Mouse (Mus musculus) limb, embryonic 14.5 days (tissue): ENCODE results near the gene Fmnl1. TPM values are rescaled to one million over a fixed set of nuclear protein-coding genes. Genes with fewer than 3 reads are reported as not detected.

Experiments used
- ATAC-seq: fragments of 200-750 bp; cut with Nextera tagmentation; 2 replicates; pipeline ENCODE4 v1.8.0; 2017; ENCODE audit warnings: low read depth, moderate number of reproducible peaks, moderate TSS enrichment; ENCODE audit not compliant: low FRiP score
- DNase-seq: peaks from one replicate; pipeline ENCODE4 v3.0.0-alpha.2; 2015; ENCODE audit warnings: low spot score
- H3K27ac ChIP-seq: fragments of 300-500 bp; sonication (generic); replicated peaks from 2 replicates; pipeline ENCODE4 v1.5.1; 2014; ENCODE audit warnings: low read depth, mild to moderate bottlenecking, low read length, moderate library complexity, mixed read lengths
- H3K27me3 ChIP-seq: fragments of 300-500 bp; sonication (generic); 2 replicates; pipeline ENCODE4 v1.6.1; 2014; ENCODE audit warnings: low read length, mixed read lengths; ENCODE audit not compliant: control insufficient read depth, insufficient read depth
- H3K36me3 ChIP-seq: fragments of 300-500 bp; sonication (generic); 2 replicates; pipeline ENCODE4 v1.6.1; 2014; ENCODE audit warnings: mild to moderate bottlenecking, low read length, moderate library complexity, mixed read lengths; ENCODE audit not compliant: control insufficient read depth, insufficient read depth
- H3K4me1 ChIP-seq: fragments of 300-500 bp; sonication (generic); 2 replicates; pipeline ENCODE4 v1.6.1; 2014; ENCODE audit warnings: antibody characterized with exemption, low read length, mixed read lengths; ENCODE audit not compliant: control insufficient read depth, insufficient read depth
- H3K4me2 ChIP-seq: fragments of 300-500 bp; sonication (generic); replicated peaks from 2 replicates; pipeline ENCODE4 v1.6.1; 2014; ENCODE audit warnings: low read depth, mild to moderate bottlenecking, low read length, moderate library complexity; ENCODE audit not compliant: severe bottlenecking
- H3K4me3 ChIP-seq: fragments of 300-500 bp; sonication (generic); replicated peaks from 2 replicates; pipeline ENCODE4 v1.5.1; 2014; ENCODE audit warnings: low read length
- H3K9ac ChIP-seq: fragments of 300-500 bp; sonication (generic); 2 replicates; pipeline ENCODE4 v1.6.1; 2014; ENCODE audit warnings: mild to moderate bottlenecking, low read depth, low read length, moderate library complexity; ENCODE audit not compliant: severe bottlenecking
- H3K9me3 ChIP-seq: fragments of 300-500 bp; sonication (generic); 2 replicates; pipeline ENCODE4 v1.6.1; 2016; ENCODE audit warnings: low read length; ENCODE audit not compliant: control insufficient read depth
- POLR2A ChIP-seq: fragments of 200-500 bp; IDR thresholded peaks from 2 replicates; pipeline ENCODE4 v1.8.0; 2012; ENCODE audit warnings: inconsistent platforms, mild to moderate bottlenecking, moderate library complexity, borderline replicate concordance; ENCODE audit not compliant: insufficient read depth, insufficient read length; ENCODE audit errors: extremely low read depth
- WGBS: fragments of 180-500 bp; shearing (Covaris S2); extraction: QIAGEN DNeasy Blood & Tissue Kit; methylation state at CpG from one replicate; pipeline ENCODE4 v1.1.7; 2014; 5-methylcytosine and 5-hydroxymethylcytosine counted together
- polyA plus RNA-seq, 2 experiments: library from polyadenylated mRNA; depleted of rRNA in 1 of 2; stranded (reverse) in 1 of 2; unstranded in 1 of 2; fragments of >200 nt; fragmentation: Nextera tagmentation in 1 of 2; extraction: Ambion mirVana in 1 of 2; gene quantifications; 2 replicates each; pipeline versions ENCODE4 v1.2.1 to v1.2.3; 2012 to 2014

The Fmnl1 gene
- polyA plus RNA-seq, 2 experiments = 2.6 to 3.8 TPM

GRCm38 (mm10) chr11:103246081-103246730 is 75.3 kb downstream of the Fmnl1 start:
- no peak overlapping the region for H3K4me3 ChIP-seq
- H3K27ac ChIP-seq = 0 out of 2 replicates have a peak overlapping the region, but pooled peaks have one; percentile 33
- no peaks in the 10 kb centered on the region for H3K9me3 ChIP-seq
- peaks cover 7% of the 10 kb centered on the region; the same call in 1 of the 2 replicates for H3K36me3 ChIP-seq
- no peaks in the 10 kb centered on the region for H3K27me3 ChIP-seq
- TF ChIP-seq POLR2A = no peak
- no peak overlapping the region for H3K9ac ChIP-seq
- ATAC-seq (peak; percentile 36; the same call in 1 of the 2 replicates), DNase-seq (peak; percentile 52)
- H3K4me1 ChIP-seq = peaks cover 32% of the 10 kb centered on the region
- WGBS = 61% methylated on average over 10 of the region's 10 CpGs
- no peak overlapping the region for H3K4me2 ChIP-seq

DNA sequence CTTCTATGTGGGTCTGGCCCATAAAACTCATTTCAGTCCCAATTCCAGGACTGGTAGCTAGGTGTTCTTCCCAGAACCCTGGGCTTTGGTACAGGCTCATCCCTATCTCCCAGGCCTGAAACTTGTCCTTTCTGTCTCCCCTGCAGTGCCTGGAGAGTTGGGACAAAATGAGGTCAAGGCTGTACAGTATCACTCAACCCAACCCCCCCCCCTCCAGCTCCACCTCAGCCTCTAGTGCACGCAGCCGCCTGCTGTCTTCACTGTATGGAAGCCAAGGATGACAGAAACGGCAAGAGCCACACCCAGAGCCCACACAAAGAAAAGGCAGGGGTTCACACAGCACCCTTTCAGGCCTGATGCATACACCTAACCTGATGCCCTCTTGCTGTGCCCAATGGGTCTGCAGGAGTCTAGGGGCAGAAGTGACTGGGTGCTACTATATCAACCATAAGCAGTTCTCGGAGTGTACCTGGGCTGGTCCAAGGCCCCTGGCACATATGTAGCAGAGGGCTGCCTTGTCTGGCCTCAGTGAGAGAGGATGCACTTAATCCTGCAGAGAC is 75.9 kb downstream of the Fmnl1 start:
- no peak overlapping the region for H3K4me3 ChIP-seq
- DNase-seq = no peak
- H3K9ac ChIP-seq = no peak overlapping the region
- no peak for ATAC-seq
- 67% methylated on average over 4 of the region's 4 CpGs for WGBS
- no peak for TF ChIP-seq POLR2A
- H3K4me1 ChIP-seq = peaks cover 30% of the 10 kb centered on the region
- no peaks in the 10 kb centered on the region for H3K9me3 ChIP-seq
- 0 out of 2 replicates have a peak overlapping the region, but pooled peaks have one; percentile 33 for H3K27ac ChIP-seq
- H3K4me2 ChIP-seq = no peak overlapping the region
- no peaks in the 10 kb centered on the region for H3K27me3 ChIP-seq
- peaks cover 5% of the 10 kb centered on the region; the same call in 1 of the 2 replicates for H3K36me3 ChIP-seq

GRCm38 (mm10) chr11:103247504-103248177 is 76.7 kb downstream of the Fmnl1 start:
- Histone ChIP-seq H3K4me2 (no peak overlapping the region), H3K27me3 (no peaks in the 10 kb centered on the region), H3K9ac (no peak overlapping the region), H3K27ac (peak overlapping the region; percentile 28; the same call in 1 of the 2 replicates), H3K4me3 (no peak overlapping the region), H3K9me3 (no peaks in the 10 kb centered on the region), H3K4me1 (peaks cover 30% of the 10 kb centered on the region), H3K36me3 (peaks cover 3% of the 10 kb centered on the region; the same call in 1 of the 2 replicates)
- ATAC-seq (peak; percentile 81; the same call in 1 of the 2 replicates), DNase-seq (peak; percentile 90)
- no peak for TF ChIP-seq POLR2A
- WGBS = 60% methylated on average over 11 of the region's 11 CpGs

Other genes with a start within 250 kb of the Fmnl1 start
- gene Kif18b, start 246.0 kb upstream of the Fmnl1 start, polyA plus RNA-seq (2012; rRNA removed) = 24.5 and 30.3 TPM in 2 replicates
- gene Kif18b, start 246.0 kb upstream of the Fmnl1 start, polyA plus RNA-seq (2014; fragmentation: Nextera tagmentation; extraction: Ambion mirVana) = 6.1 and 7.2 TPM in 2 replicates
- gene C1ql1, start 224.4 kb upstream of the Fmnl1 start, polyA plus RNA-seq (2012; rRNA removed) = 3.3 and 4.8 TPM in 2 replicates
- 1.9 and 3.8 TPM in 2 replicates for gene C1ql1, start 224.4 kb upstream of the Fmnl1 start, polyA plus RNA-seq (2014; fragmentation: Nextera tagmentation; extraction: Ambion mirVana)
- 45.9 and 48.9 TPM in 2 replicates for gene Nmt1, start 142.9 kb upstream of the Fmnl1 start, polyA plus RNA-seq (2012; rRNA removed)
- gene Nmt1, start 142.9 kb upstream of the Fmnl1 start, polyA plus RNA-seq (2014; fragmentation: Nextera tagmentation; extraction: Ambion mirVana) = 50.2 and 53.9 TPM in 2 replicates
- 182 and 259 TPM in 2 replicates for gene Dcakd, start 142.8 kb upstream of the Fmnl1 start, polyA plus RNA-seq (2012; rRNA removed)
- gene Dcakd, start 142.8 kb upstream of the Fmnl1 start, polyA plus RNA-seq (2014; fragmentation: Nextera tagmentation; extraction: Ambion mirVana) = 173 and 185 TPM in 2 replicates
- gene Plcd3, start 69.4 kb upstream of the Fmnl1 start, polyA plus RNA-seq (2012; rRNA removed) = 10.3 and 13.2 TPM in 2 replicates
- gene Plcd3, start 69.4 kb upstream of the Fmnl1 start, polyA plus RNA-seq (2014; fragmentation: Nextera tagmentation; extraction: Ambion mirVana) = 3.8 and 4.9 TPM in 2 replicates
- 11.2 and 14.2 TPM in 2 replicates for gene Acbd4, start 69.4 kb upstream of the Fmnl1 start, polyA plus RNA-seq (2012; rRNA removed)
- gene Acbd4, start 69.4 kb upstream of the Fmnl1 start, polyA plus RNA-seq (2014; fragmentation: Nextera tagmentation; extraction: Ambion mirVana) = 20.2 and 25.2 TPM in 2 replicates
- 17.7 and 21.1 TPM in 2 replicates for gene Hexim1, start 54.9 kb upstream of the Fmnl1 start, polyA plus RNA-seq (2012; rRNA removed)
- 7.5 and 8.4 TPM in 2 replicates for gene Hexim1, start 54.9 kb upstream of the Fmnl1 start, polyA plus RNA-seq (2014; fragmentation: Nextera tagmentation; extraction: Ambion mirVana)
- 9.4 and 10.8 TPM in 2 replicates for gene Hexim2, start 38.7 kb upstream of the Fmnl1 start, polyA plus RNA-seq (2012; rRNA removed)
- 8.6 and 11.1 TPM in 2 replicates for gene Hexim2, start 38.7 kb upstream of the Fmnl1 start, polyA plus RNA-seq (2014; fragmentation: Nextera tagmentation; extraction: Ambion mirVana)
- gene 1700023F06Rik, start 37.5 kb downstream of the Fmnl1 start, polyA plus RNA-seq (2012; rRNA removed) = 0.56 and 0.57 TPM in 2 replicates
- gene 1700023F06Rik, start 37.5 kb downstream of the Fmnl1 start, polyA plus RNA-seq (2014; fragmentation: Nextera tagmentation; extraction: Ambion mirVana) = 0.88 and 1.5 TPM in 2 replicates
- gene Spata32, start 47.3 kb downstream of the Fmnl1 start, polyA plus RNA-seq (2012; rRNA removed) = not detected in 2 replicates
- gene Spata32, start 47.3 kb downstream of the Fmnl1 start, polyA plus RNA-seq (2014; fragmentation: Nextera tagmentation; extraction: Ambion mirVana) = not detected in 2 replicates
- 10.0 and 11.6 TPM in 2 replicates for gene Map3k14, start 96.4 kb downstream of the Fmnl1 start, polyA plus RNA-seq (2012; rRNA removed)
- 4.0 and 4.6 TPM in 2 replicates for gene Map3k14, start 96.4 kb downstream of the Fmnl1 start, polyA plus RNA-seq (2014; fragmentation: Nextera tagmentation; extraction: Ambion mirVana)
- gene Arhgap27, start 192.6 kb downstream of the Fmnl1 start, polyA plus RNA-seq (2012; rRNA removed) = 14.1 and 16.7 TPM in 2 replicates
- gene Arhgap27, start 192.6 kb downstream of the Fmnl1 start, polyA plus RNA-seq (2014; fragmentation: Nextera tagmentation; extraction: Ambion mirVana) = 8.4 and 9.4 TPM in 2 replicates
- 11.8 and 13.9 TPM in 2 replicates for gene Plekhm1, start 241.6 kb downstream of the Fmnl1 start, polyA plus RNA-seq (2012; rRNA removed)
- 9.6 and 10.7 TPM in 2 replicates for gene Plekhm1, start 241.6 kb downstream of the Fmnl1 start, polyA plus RNA-seq (2014; fragmentation: Nextera tagmentation; extraction: Ambion mirVana)